Mouse (Mus musculus) cerebellum, adult 11-12 months (tissue): ENCODE measurements at regions not wholly inside any gene's neighbourhood (a gene's known extent, or its start where the extent isn't known, plus 50 kb on each side); places are given as distances from the start of the nearest gene placed in this dataset.

ENCODE experiments used
- DNase-seq: peaks from one replicate; pipeline ENCODE4 v3.0.0; 2022

DNA sequence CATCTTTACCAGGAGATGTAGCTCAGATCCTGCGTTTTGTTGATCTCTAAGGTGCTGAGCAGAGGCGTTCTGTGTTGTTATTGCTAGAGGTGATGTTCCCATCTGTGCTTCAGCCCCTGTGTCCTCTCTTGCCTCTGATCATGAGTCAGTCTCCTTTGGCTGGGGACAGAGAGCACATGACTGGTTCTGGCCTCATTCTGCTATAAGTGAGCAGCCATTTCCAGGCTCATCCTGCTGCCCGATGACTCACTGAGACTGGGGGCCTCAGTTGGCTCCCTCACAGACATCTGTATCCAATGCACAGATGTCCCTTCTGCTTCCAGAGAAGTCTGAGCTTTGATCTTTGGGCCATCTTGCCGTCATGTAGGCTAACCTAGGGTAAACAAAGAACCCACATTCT, 194.9 kb upstream of the Gm21798 start:
- DNase-seq, result no peak

DNA sequence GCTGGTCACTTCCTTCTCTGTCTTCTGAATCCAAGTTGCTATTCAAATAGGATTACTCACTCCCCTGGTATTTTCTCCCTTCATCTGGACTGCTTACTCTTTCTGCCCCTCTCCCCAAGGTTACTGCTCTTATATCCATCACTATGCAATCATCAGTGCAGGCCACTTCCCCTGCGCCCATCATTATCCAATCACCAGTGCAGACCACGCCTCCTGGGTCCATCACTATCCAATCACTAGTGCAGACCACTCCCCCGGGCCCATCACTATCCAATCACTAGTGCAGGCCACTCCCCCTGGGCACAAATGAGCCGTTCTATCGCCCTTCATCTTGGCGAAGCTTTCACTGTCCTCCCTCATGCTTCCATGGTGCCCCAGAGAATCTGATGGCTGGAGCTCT, 191.1 kb upstream of the Gm21798 start:
- no peak for DNase-seq

DNA sequence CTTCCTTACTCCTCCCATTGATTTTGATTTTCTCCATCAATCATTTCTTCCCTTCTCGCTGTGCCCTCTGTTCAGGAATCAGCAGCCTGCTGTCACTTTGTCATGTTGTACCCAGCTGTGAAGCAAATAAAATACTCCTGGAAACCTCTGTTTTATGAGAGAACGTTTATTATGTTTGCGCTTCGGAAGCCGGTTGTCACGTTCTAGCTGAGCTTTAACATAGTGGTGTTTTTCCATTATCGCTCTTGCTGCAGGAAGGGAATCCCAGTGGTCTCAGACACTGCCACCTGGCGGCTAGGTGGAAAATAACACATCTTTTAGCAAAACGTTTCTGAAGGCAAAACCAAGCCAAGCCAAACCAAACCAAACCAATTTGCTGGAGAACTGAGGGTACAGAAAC, 190.2 kb upstream of the Gm21798 start:
- peak; percentile 31 for DNase-seq
